Mouse (Mus musculus): ENCODE results near the gene Tbc1d22b.

- peak; percentile 29; the same call in 1 of the 2 replicates for TF ChIP-seq CTCF (IDR thresholded peaks at IDR 0.05; ENCODE audit: extremely low read depth, insufficient read depth, insufficient read length, insufficient replicate concordance)
- TF ChIP-seq POLR2A (IDR thresholded peaks at IDR 0.05; ENCODE audit: low read depth, low read length), result no peak
Measured at GRCm38 (mm10) chr17:29528568-29529187, 20.9 kb upstream of the Tbc1d22b start.
